Mouse (Mus musculus) megakaryocyte progenitor cell, adult 5-6 weeks (primary cell): ENCODE data around the gene Nkain2. TPM values are rescaled to one million over a fixed set of nuclear protein-coding genes. Genes with fewer than 3 reads are reported as not detected.

ENCODE experiments used
- ATAC-seq: replicated peaks from 2 replicates; pipeline ENCODE4 v1.8.0; 2016; ENCODE audit warnings: mild to moderate bottlenecking, moderate TSS enrichment, inconsistent platforms; ENCODE audit not compliant: poor library complexity
- total RNA-seq, 2 experiments: library from RNA; stranded (forward) in 1 of 2; stranded (reverse) in 1 of 2; fragments of 157-497, 149-512 nt in 1 of 2; fragments of 200-1000 nt in 1 of 2; gene quantifications; 2 replicates each; pipeline versions ENCODE4 v1.2.3 to v1.2.4; 2015 to 2017

Gene Nkain2
- total RNA-seq, 2 experiments from 2014 or later = not detected

DNA sequence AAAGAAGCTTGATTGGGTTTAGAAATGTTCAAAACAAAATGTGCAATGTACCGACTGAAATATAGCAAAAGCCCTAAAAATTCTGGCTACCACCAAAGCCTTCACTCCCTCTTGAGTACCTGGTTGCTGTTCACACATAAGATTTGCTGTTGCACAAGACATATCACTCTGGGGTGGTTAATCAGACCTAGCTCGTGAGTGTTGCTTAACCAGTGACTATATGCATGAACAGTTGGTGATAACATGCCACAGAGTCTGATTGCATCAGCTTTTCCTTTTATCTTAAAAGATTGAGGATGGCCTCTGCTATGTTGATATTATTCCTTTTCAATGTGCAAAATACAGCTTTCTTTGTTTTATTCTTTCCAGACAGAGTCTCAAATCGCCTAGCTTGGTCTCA, 1243.0 kb downstream of the Nkain2 start:
- ATAC-seq = 0 out of 2 replicates have a peak, but pooled peaks have one; percentile 37

DNA sequence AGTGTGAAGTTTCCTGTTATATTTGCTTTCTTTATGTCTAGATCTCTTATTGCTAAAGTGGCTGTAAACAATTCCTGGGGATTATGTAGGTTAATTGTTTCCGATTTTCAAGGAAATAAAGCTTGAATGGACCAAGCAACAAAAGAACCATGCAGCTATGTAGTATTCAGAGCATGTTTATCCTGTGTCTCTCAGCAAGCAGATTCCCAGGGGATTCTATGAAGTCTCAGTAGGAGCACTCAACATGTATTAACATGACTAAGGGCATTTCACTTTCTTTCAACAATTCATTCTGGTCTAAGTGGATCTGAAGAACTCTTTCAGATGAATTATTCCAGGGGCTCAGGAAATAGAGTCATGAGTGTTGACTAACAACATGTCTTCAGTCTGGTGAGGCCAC, 1244.2 kb downstream of the Nkain2 start:
- no peak for ATAC-seq

Other genes with a start within 250 kb of the Nkain2 start
- not detected in 2 replicates for gene Trdn, start 190.1 kb upstream of the Nkain2 start, total RNA-seq (2015)
- not detected in 2 replicates for gene Trdn, start 190.1 kb upstream of the Nkain2 start, total RNA-seq (2017)